Mouse (Mus musculus): ENCODE data around the gene Adh7.
A peak's percentile ranks its signal among the peaks of the same experiment; 100 is the strongest.

Adh7 gene

DNA sequence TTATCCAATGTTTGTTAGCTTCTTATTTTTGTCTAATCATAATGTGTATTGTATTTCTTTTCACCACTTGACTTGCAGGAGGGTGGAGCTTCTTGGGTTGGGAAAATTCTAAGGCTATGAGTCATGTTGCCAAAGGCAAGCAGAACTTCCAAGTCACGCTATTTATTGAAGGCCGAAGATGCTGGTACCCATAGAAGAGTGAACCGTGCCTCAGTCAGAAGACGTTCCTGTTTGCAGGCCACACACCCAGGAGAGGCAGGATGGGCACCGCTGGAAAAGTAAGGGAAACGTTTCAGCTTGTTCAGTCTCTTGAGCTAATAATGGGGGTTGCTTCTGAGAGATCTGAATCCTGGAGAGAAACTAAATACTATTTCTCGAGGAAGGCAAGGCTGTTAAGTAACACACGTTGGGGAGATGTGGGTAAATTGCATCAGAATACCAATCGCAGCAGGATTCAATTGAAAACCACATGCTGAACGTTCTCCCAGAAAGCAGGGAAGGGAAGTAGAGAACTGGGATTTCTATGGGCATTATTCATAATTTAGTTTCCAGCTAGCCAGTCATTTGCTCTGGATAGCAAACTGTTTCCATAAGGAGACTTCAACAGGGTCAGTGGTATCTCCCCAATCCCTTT lies at the start of gene Adh7:
Adh7 (plus strand) TSS at position 130 of the 634 bp plus-strand sequence.
- DNase-seq (ENCODE audit: low read depth, low spot score): peak; percentile 27

- peak; percentile 40 for DNase-seq (ENCODE audit: low read depth, low spot score)
Measured at GRCm38 (mm10) chr3:138173291-138173690, 44.3 kb upstream of the Adh7 start.

DNA sequence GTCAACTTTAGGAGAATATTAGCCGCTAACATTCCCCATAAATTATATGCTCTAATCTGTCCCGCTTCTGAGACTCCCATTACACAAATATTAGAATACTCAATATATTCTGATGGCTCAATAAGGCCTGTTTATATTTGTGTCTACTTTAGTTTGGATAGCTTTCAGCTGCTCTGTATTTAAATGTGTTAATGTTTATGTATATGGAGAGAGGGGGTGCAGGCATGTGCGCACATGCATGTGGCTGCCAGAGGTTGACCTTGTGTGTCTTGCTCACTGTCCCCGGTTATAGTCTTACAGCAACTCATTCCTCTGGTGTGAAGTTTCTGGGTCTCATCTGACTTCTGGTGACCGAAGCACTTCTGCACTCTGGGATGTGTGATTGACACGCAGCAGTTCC lies 42.0 kb upstream of the Adh7 start:
- no peak for DNase-seq (ENCODE audit: low read depth, low spot score)

- DNase-seq (ENCODE audit: low read depth, low spot score): no peak
Measured at GRCm38 (mm10) chr3:138182019-138182418, 35.5 kb upstream of the Adh7 start.

DNA sequence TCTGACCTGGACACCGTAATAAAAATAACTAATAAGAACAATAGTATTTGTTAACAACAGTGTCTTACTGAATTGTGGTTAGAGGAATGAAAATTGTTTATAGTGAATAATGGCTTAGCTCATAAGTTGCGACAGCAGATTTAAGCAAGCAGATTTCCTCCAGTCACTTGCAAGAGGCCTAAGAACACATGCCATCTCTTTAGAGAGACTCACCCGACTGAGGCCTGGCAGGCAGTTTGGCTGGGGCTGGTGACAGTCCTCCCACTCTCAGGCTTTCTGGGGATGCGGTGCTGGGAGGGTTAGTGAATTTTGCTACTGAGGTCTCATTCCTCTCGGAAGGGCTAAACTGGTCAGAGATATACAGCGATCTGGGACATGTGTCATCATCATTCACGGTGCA lies 34.2 kb upstream of the Adh7 start:
- no peak for DNase-seq (ENCODE audit: low read depth, low spot score)

GRCm38 (mm10) chr3:138185290-138185689 lies 32.3 kb upstream of the Adh7 start:
- DNase-seq (ENCODE audit: low read depth, low spot score): no peak

- DNase-seq (ENCODE audit: low read depth, low spot score): no peak
Measured at GRCm38 (mm10) chr3:138185995-138186930, 31.3 kb upstream of the Adh7 start.

- DNase-seq (ENCODE audit: low read depth, low spot score): no peak
Measured at GRCm38 (mm10) chr3:138192260-138192659, 25.3 kb upstream of the Adh7 start.

GRCm38 (mm10) chr3:138193683-138194302 lies 23.8 kb upstream of the Adh7 start, which contains the start of gene 4930579F01Rik:
Gene 4930579F01Rik (minus strand): TSS chr3:138193825.
- peak; percentile 56 for DNase-seq (ENCODE audit: low read depth, low spot score)

- DNase-seq (ENCODE audit: low read depth, low spot score): no peak
Measured at GRCm38 (mm10) chr3:138197093-138197492, 20.5 kb upstream of the Adh7 start.

GRCm38 (mm10) chr3:138197556-138197955 lies 20.0 kb upstream of the Adh7 start:
- no peak for DNase-seq (ENCODE audit: low read depth, low spot score)

DNA sequence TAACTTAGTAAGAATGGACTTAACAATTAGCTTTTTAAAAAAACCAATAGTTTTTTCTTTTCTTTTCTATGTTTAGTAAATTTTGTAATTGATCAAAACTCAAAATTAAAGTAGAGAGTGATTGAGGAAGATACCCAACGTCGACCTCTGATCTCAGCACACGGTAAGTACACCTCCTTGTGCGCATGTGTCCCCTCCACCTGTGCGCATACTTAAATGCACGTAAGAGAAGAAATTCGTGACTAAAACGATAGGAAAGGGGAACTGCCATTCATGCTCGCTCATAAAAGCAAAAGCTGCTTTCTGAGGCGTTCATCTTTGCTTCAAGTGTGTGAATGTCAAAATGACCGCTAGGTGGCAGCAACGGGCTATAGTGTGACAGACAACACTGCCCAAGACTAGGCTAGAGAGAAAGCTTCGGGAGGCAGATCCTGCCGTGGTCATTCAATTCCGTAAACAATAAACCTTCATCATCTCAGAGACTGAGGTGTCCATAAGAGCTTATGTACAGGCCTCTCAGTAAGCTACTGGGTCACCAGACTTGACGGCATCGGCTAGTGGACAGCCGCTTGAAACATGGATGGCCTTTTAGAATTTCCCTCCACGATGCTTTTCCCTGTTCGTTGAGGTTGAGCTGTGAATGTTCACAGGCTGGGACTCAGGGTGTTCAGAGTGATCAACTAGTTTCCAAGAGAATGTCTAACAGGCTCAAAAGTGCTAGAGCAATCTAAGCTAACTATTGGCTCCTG lies 19.4 kb upstream of the Adh7 start:
- DNase-seq (ENCODE audit: low read depth, low spot score): peak; percentile 86

GRCm38 (mm10) chr3:138198722-138199068 lies 18.9 kb upstream of the Adh7 start:
- DNase-seq (ENCODE audit: low read depth, low spot score): no peak

DNA sequence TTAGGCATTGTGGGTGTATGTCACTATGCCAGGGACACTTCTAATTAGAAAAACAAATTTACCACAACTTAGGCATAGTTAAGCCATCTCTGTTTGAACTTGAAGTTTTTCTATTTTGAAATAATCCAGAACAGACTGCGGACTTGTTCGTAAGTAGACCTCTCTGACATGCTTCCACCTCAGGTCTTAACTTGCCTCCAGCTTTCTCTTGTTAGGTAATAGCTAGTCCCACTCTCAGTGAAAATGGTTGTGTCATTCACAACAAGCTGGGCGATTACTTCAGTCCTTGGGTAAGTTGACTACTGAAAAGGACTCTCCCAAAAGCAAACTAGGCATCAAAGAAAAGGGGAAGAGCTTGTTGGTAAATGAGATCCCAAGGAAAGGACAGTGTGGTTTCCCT lies 8.7 kb upstream of the Adh7 start:
- DNase-seq (ENCODE audit: low read depth, low spot score): no peak

- DNase-seq (ENCODE audit: low read depth, low spot score): no peak
Measured at GRCm38 (mm10) chr3:138210432-138211075, 7.0 kb upstream of the Adh7 start.

- DNase-seq (ENCODE audit: low read depth, low spot score): no peak
Measured at GRCm38 (mm10) chr3:138212431-138212951, 5.1 kb upstream of the Adh7 start.

- peak; percentile 75 for DNase-seq (ENCODE audit: low read depth, low spot score)
Measured at GRCm38 (mm10) chr3:138215395-138215989, 2.1 kb upstream of the Adh7 start.

- DNase-seq (ENCODE audit: low read depth, low spot score): no peak
Measured at GRCm38 (mm10) chr3:138216091-138216490, 1.5 kb upstream of the Adh7 start.

DNA sequence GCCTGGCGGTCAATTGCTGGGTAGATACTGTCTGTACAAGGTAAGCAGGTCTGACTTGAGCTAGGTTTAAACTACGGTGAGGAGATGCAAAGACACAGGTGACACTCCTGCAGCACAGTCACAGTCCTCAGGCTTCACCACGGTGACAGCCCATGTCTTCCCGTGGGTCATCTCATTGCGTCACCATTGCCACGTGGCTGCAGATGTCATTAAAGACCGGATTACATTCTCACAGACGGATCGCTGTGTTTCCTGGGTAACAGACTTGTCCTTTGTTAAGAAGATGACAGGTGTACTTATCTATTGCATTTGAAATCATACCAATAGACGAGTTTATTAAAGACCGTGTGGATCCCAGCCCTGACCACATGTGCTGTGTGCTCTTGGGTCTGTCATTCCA lies 3.6 kb downstream of the Adh7 start:
- DNase-seq (ENCODE audit: low read depth, low spot score): no peak

GRCm38 (mm10) chr3:138222511-138222910 lies 5.0 kb downstream of the Adh7 start:
- peak; percentile 57 for DNase-seq (ENCODE audit: low read depth, low spot score)

DNA sequence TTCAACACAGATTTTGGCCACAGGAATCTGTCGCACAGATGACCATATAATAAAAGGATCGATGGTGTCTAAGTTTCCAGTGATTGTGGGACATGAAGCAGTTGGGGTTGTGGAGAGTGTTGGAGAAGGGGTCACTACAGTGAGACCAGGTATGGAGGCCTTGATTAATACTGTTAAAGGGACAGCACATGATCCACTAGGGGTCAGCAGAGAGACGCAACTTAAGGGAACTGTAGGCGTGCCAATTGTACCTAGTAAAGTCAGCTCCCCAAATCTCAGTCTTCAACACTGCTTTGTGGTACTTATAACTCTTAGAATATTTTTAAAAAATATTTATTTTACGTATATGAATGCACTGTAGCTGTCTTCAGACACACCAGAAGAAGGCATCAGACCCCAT lies 5.4 kb downstream of the Adh7 start:
- DNase-seq (ENCODE audit: low read depth, low spot score): peak; percentile 78
